Mouse (Mus musculus): ENCODE results near the gene Oasl2. TPM values are rescaled to one million over a fixed set of nuclear protein-coding genes. Genes with fewer than 3 reads are reported as not detected.

Gene Oasl2
- polyA plus RNA-seq, 1 experiment, result 2.1 TPM

DNA sequence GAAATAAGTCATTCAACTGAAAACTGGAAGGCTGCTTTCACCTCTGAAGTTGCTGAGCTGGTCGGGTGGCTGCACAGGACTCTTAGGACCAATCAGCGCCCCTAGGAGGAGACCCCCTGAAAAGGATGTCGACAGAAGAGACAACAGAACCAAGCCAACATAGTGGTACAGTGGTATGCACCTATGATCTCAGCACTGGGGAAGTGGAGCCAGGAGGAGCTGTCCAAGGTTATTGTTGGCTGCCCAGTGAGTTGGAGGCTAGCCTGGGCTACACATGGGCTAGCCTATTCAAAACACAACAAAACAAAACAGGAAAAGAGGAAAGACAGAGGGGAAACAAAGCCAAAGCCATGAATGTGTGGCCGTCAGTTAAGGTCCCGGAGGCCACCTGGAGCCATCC lies 61.3 kb downstream of the Oasl2 start:
- no peak overlapping the region for H3K4me3 ChIP-seq
- TF ChIP-seq SRF (IDR thresholded peaks at IDR 0.05; ENCODE audit: control insufficient read depth, insufficient read length, low read depth) (no peak), MAX (IDR thresholded peaks at IDR 0.05; ENCODE audit: low read depth) (no peak), REST (IDR thresholded peaks at IDR 0.05; ENCODE audit: insufficient read depth, insufficient read length) (peak; percentile 51), TCF12 (IDR thresholded peaks at IDR 0.05; ENCODE audit: insufficient read depth, poor library complexity, severe bottlenecking) (no peak), E2F4 (IDR thresholded peaks at IDR 0.05; ENCODE audit: insufficient read depth) (no peak), MYOG (IDR thresholded peaks at IDR 0.05; ENCODE audit: control insufficient read depth in 1 of 3, insufficient read depth in 1 of 3, insufficient read length in 2 of 3, low read depth in 2 of 3) (no peak), POLR2AphosphoS2 (IDR thresholded peaks at IDR 0.05; ENCODE audit: insufficient read length, low read depth) (no peak), CEBPB (IDR thresholded peaks at IDR 0.05; ENCODE audit: insufficient read depth, poor library complexity, severe bottlenecking) (no peak)
- no peaks in the 10 kb centered on the region for H3K36me3 ChIP-seq (ENCODE audit: control insufficient read depth, insufficient read depth)
- H3K27me3 ChIP-seq (ENCODE audit: control insufficient read depth, insufficient read depth, insufficient read length), result peaks cover 20% of the 10 kb centered on the region
- H3K79me2 ChIP-seq (ENCODE audit: control insufficient read depth, insufficient read depth), result no peaks in the 10 kb centered on the region
- H3K4me2 ChIP-seq (ENCODE audit: low read depth), result no peak overlapping the region
- H3ac ChIP-seq (ENCODE audit: control insufficient read depth, insufficient read length), result no peak overlapping the region

Other genes with a start within 250 kb of the Oasl2 start
- 0.12 TPM for gene Trpv4, start 238.5 kb upstream of the Oasl2 start, polyA plus RNA-seq (2012; fragmentation: generic; extraction: Trizol)
- 45.2 TPM for gene Gltp, start 206.0 kb upstream of the Oasl2 start, polyA plus RNA-seq (2012; fragmentation: generic; extraction: Trizol)
- gene Tchp, start 189.2 kb upstream of the Oasl2 start, polyA plus RNA-seq (2012; fragmentation: generic; extraction: Trizol), result 9.3 TPM
- gene Ankrd13a, start 122.3 kb upstream of the Oasl2 start, polyA plus RNA-seq (2012; fragmentation: generic; extraction: Trizol), result 51.2 TPM
- 21.6 TPM for gene Git2, start 121.4 kb upstream of the Oasl2 start, polyA plus RNA-seq (2012; fragmentation: generic; extraction: Trizol)
- gene 1500011B03Rik, start 73.5 kb upstream of the Oasl2 start, polyA plus RNA-seq (2012; fragmentation: generic; extraction: Trizol), result 31.4 TPM
- not detected for gene 4930519G04Rik, start 43.3 kb upstream of the Oasl2 start, polyA plus RNA-seq (2012; fragmentation: generic; extraction: Trizol)
- gene Gm9936, start 38.3 kb upstream of the Oasl2 start, polyA plus RNA-seq (2012; fragmentation: generic; extraction: Trizol), result 0.25 TPM
- 0.56 TPM for gene Oasl1, start 26.3 kb downstream of the Oasl2 start, polyA plus RNA-seq (2012; fragmentation: generic; extraction: Trizol)
- gene 2210016L21Rik, start 45.2 kb downstream of the Oasl2 start, polyA plus RNA-seq (2012; fragmentation: generic; extraction: Trizol), result 19.6 TPM
- not detected for gene Hnf1a, start 74.2 kb downstream of the Oasl2 start, polyA plus RNA-seq (2012; fragmentation: generic; extraction: Trizol)
- gene Sppl3, start 114.2 kb downstream of the Oasl2 start, polyA plus RNA-seq (2012; fragmentation: generic; extraction: Trizol), result 24.9 TPM
- gene Gm10401, start 201.4 kb downstream of the Oasl2 start, polyA plus RNA-seq (2012; fragmentation: generic; extraction: Trizol), result 4.4 TPM
- gene Acads, start 222.4 kb downstream of the Oasl2 start, polyA plus RNA-seq (2012; fragmentation: generic; extraction: Trizol), result 82.1 TPM
- gene Unc119b, start 238.0 kb downstream of the Oasl2 start, polyA plus RNA-seq (2012; fragmentation: generic; extraction: Trizol), result 24.5 TPM